Mouse (Mus musculus) midbrain, embryonic 12.5 days (tissue): ENCODE data around the gene Gnaq. TPM values are rescaled to one million over a fixed set of nuclear protein-coding genes. Genes with fewer than 3 reads are reported as not detected.

Source experiments
- ATAC-seq: fragments of 200-750 bp; cut with Nextera tagmentation; 2 replicates; pipeline ENCODE4 v1.8.0; 2017; ENCODE audit warnings: low read depth, moderate TSS enrichment, moderate library complexity; ENCODE audit not compliant: low FRiP score
- H3K27ac ChIP-seq: fragments of 300-500 bp; sonication (generic); replicated peaks from 2 replicates; pipeline ENCODE4 v1.5.1; 2016; ENCODE audit warnings: mild to moderate bottlenecking
- H3K27me3 ChIP-seq: fragments of 300-500 bp; sonication (generic); 2 replicates; pipeline ENCODE4 v1.6.1; 2016; ENCODE audit warnings: mild to moderate bottlenecking
- H3K36me3 ChIP-seq: fragments of 300-500 bp; sonication (generic); 2 replicates; pipeline ENCODE4 v1.6.1; 2016
- H3K4me1 ChIP-seq: fragments of 300-500 bp; sonication (generic); 2 replicates; pipeline ENCODE4 v1.6.1; 2016
- H3K4me2 ChIP-seq: fragments of 300-500 bp; sonication (generic); replicated peaks from 2 replicates; pipeline ENCODE4 v1.6.1; 2016; ENCODE audit warnings: mild to moderate bottlenecking, moderate library complexity
- H3K4me3 ChIP-seq: fragments of 300-500 bp; sonication (generic); 2 replicates; pipeline ENCODE4 v1.5.1; 2016; ENCODE audit warnings: mild to moderate bottlenecking
- H3K9ac ChIP-seq: fragments of 300-500 bp; sonication (generic); replicated peaks from 2 replicates; pipeline ENCODE4 v1.6.1; 2016; ENCODE audit warnings: mild to moderate bottlenecking, moderate library complexity
- H3K9me3 ChIP-seq: fragments of 300-500 bp; sonication (generic); 2 replicates; pipeline ENCODE4 v1.6.1; 2016; ENCODE audit warnings: mild to moderate bottlenecking
- WGBS: fragments of 180-500 bp; shearing (Covaris S2); methylation state at CpG from one replicate; pipeline ENCODE4 v1.1.7; 2016; 5-methylcytosine and 5-hydroxymethylcytosine counted together
- polyA plus RNA-seq: library from polyadenylated mRNA; unstranded; fragments of >200 nt; fragmentation: Nextera tagmentation; extraction: Ambion mirVana; gene quantifications from 2 replicates; pipeline ENCODE4 v1.2.1, GENCODE M21; 2016

Gnaq gene
- polyA plus RNA-seq, 1 experiment from 2014 or later, result 45.8 TPM

GRCm38 (mm10) chr19:16301336-16301735, 168.7 kb downstream of the Gnaq start:
- H3K4me3 ChIP-seq, result no peak overlapping the region
- ATAC-seq, result no peak
- no peak overlapping the region for H3K27ac ChIP-seq
- no peaks in the 10 kb centered on the region for H3K9me3 ChIP-seq
- 80% methylated on average over 7 of the region's 7 CpGs for WGBS
- H3K36me3 ChIP-seq, result no peaks in the 10 kb centered on the region
- H3K4me2 ChIP-seq, result no peak overlapping the region
- H3K9ac ChIP-seq, result no peak overlapping the region
- no peaks in the 10 kb centered on the region for H3K4me1 ChIP-seq
- H3K27me3 ChIP-seq, result no peaks in the 10 kb centered on the region

- Histone ChIP-seq H3K27ac (no peak overlapping the region), H3K9me3 (no peaks in the 10 kb centered on the region), H3K4me3 (no peak overlapping the region), H3K4me1 (peaks cover 5% of the 10 kb centered on the region; the same call in 1 of the 2 replicates), H3K4me2 (no peak overlapping the region), H3K9ac (no peak overlapping the region), H3K27me3 (no peaks in the 10 kb centered on the region), H3K36me3 (no peaks in the 10 kb centered on the region)
- ATAC-seq, result no peak
These were observed 176.4 kb downstream of the Gnaq start for GRCm38 (mm10) chr19:16309031-16309430.

GRCm38 (mm10) chr19:16314295-16314821, 181.7 kb downstream of the Gnaq start:
- H3K4me1 ChIP-seq, result peaks cover 10% of the 10 kb centered on the region
- no peaks in the 10 kb centered on the region for H3K27me3 ChIP-seq
- no peak overlapping the region for H3K4me2 ChIP-seq
- H3K36me3 ChIP-seq, result no peaks in the 10 kb centered on the region
- H3K4me3 ChIP-seq, result no peak overlapping the region
- H3K9me3 ChIP-seq, result no peaks in the 10 kb centered on the region
- H3K9ac ChIP-seq, result no peak overlapping the region
- no peak for ATAC-seq
- WGBS, result 35% methylated on average over 4 of the region's 4 CpGs
- no peak overlapping the region for H3K27ac ChIP-seq

- Histone ChIP-seq H3K4me1 (peaks cover 9% of the 10 kb centered on the region), H3K4me3 (no peak overlapping the region), H3K36me3 (no peaks in the 10 kb centered on the region), H3K9ac (no peak overlapping the region), H3K27ac (no peak overlapping the region), H3K27me3 (no peaks in the 10 kb centered on the region), H3K4me2 (no peak overlapping the region), H3K9me3 (no peaks in the 10 kb centered on the region)
- 91% methylated on average over 4 of the region's 4 CpGs for WGBS
- ATAC-seq, result no peak
These were observed 182.9 kb downstream of the Gnaq start for GRCm38 (mm10) chr19:16315525-16315924.

- Histone ChIP-seq H3K27ac (no peak overlapping the region), H3K9me3 (no peaks in the 10 kb centered on the region), H3K36me3 (no peaks in the 10 kb centered on the region), H3K4me3 (no peak overlapping the region), H3K9ac (no peak overlapping the region), H3K27me3 (no peaks in the 10 kb centered on the region), H3K4me2 (no peak overlapping the region), H3K4me1 (peaks cover 9% of the 10 kb centered on the region)
- no peak for ATAC-seq
- WGBS, result 76% methylated on average over 14 of the region's 14 CpGs
These were observed 185.6 kb downstream of the Gnaq start for GRCm38 (mm10) chr19:16318128-16318811.

- WGBS, result 85% methylated on average over 7 of the region's 7 CpGs
- no peaks in the 10 kb centered on the region for H3K36me3 ChIP-seq
- no peak overlapping the region for H3K4me2 ChIP-seq
- no peaks in the 10 kb centered on the region for H3K9me3 ChIP-seq
- H3K4me3 ChIP-seq, result no peak overlapping the region
- no peak for ATAC-seq
- H3K27ac ChIP-seq, result no peak overlapping the region
- peaks cover 3% of the 10 kb centered on the region; the same call in 1 of the 2 replicates for H3K4me1 ChIP-seq
- H3K9ac ChIP-seq, result no peak overlapping the region
- no peaks in the 10 kb centered on the region for H3K27me3 ChIP-seq
These were observed 187.4 kb downstream of the Gnaq start for GRCm38 (mm10) chr19:16319986-16320385.

- no peaks in the 10 kb centered on the region for H3K9me3 ChIP-seq
- peaks cover 24% of the 10 kb centered on the region for H3K4me1 ChIP-seq
- no peak for ATAC-seq
- no peaks in the 10 kb centered on the region for H3K36me3 ChIP-seq
- no peak overlapping the region for H3K4me2 ChIP-seq
- H3K27ac ChIP-seq, result no peak overlapping the region
- 92% methylated on average over 6 of the region's 6 CpGs for WGBS
- no peak overlapping the region for H3K9ac ChIP-seq
- no peak overlapping the region for H3K4me3 ChIP-seq
- H3K27me3 ChIP-seq, result no peaks in the 10 kb centered on the region
These were observed 190.4 kb downstream of the Gnaq start for GRCm38 (mm10) chr19:16322986-16323385.

- Histone ChIP-seq H3K4me2 (no peak overlapping the region), H3K4me3 (no peak overlapping the region), H3K27ac (no peak overlapping the region), H3K4me1 (peaks cover 28% of the 10 kb centered on the region), H3K9me3 (no peaks in the 10 kb centered on the region), H3K27me3 (no peaks in the 10 kb centered on the region), H3K9ac (no peak overlapping the region), H3K36me3 (no peaks in the 10 kb centered on the region)
- no peak for ATAC-seq
- 93% methylated on average over 3 of the region's 3 CpGs for WGBS
These were observed 191.6 kb downstream of the Gnaq start for GRCm38 (mm10) chr19:16324239-16324638.

- H3K36me3 ChIP-seq, result no peaks in the 10 kb centered on the region
- 60% methylated on average over 8 of the region's 8 CpGs for WGBS
- H3K27ac ChIP-seq, result no peak overlapping the region
- no peaks in the 10 kb centered on the region for H3K27me3 ChIP-seq
- H3K4me1 ChIP-seq, result peaks cover 28% of the 10 kb centered on the region
- H3K9me3 ChIP-seq, result no peaks in the 10 kb centered on the region
- no peak overlapping the region for H3K9ac ChIP-seq
- ATAC-seq, result no peak
- no peak overlapping the region for H3K4me3 ChIP-seq
- H3K4me2 ChIP-seq, result no peak overlapping the region
These were observed 193.3 kb downstream of the Gnaq start for GRCm38 (mm10) chr19:16325911-16326310.

GRCm38 (mm10) chr19:16327401-16328073, 194.9 kb downstream of the Gnaq start:
- 78% methylated on average over 10 of the region's 10 CpGs for WGBS
- Histone ChIP-seq H3K4me3 (no peak overlapping the region), H3K27me3 (no peaks in the 10 kb centered on the region), H3K36me3 (no peaks in the 10 kb centered on the region), H3K9me3 (no peaks in the 10 kb centered on the region), H3K4me2 (no peak overlapping the region), H3K9ac (no peak overlapping the region), H3K27ac (no peak overlapping the region; the same call in 1 of the 2 replicates), H3K4me1 (peaks cover 28% of the 10 kb centered on the region)
- 0 out of 2 replicates have a peak, but pooled peaks have one; percentile 14 for ATAC-seq

- peak overlapping the region; percentile 11; the same call in 1 of the 2 replicates for H3K27ac ChIP-seq
- no peaks in the 10 kb centered on the region for H3K27me3 ChIP-seq
- 32% methylated on average over 7 of the region's 7 CpGs for WGBS
- no peak overlapping the region for H3K4me2 ChIP-seq
- ATAC-seq, result peak; percentile 83
- no peak overlapping the region for H3K9ac ChIP-seq
- no peak overlapping the region for H3K4me3 ChIP-seq
- no peaks in the 10 kb centered on the region for H3K9me3 ChIP-seq
- peaks cover 28% of the 10 kb centered on the region for H3K4me1 ChIP-seq
- H3K36me3 ChIP-seq, result 0 out of 2 replicates have a peak, but pooled peaks cover under 1% of the 10 kb centered on the region
These were observed 195.6 kb downstream of the Gnaq start for GRCm38 (mm10) chr19:16328074-16328850.

GRCm38 (mm10) chr19:16329056-16329455, 196.4 kb downstream of the Gnaq start:
- peaks cover 28% of the 10 kb centered on the region for H3K4me1 ChIP-seq
- H3K9ac ChIP-seq, result no peak overlapping the region
- no peak overlapping the region for H3K27ac ChIP-seq
- H3K9me3 ChIP-seq, result no peaks in the 10 kb centered on the region
- no peaks in the 10 kb centered on the region for H3K27me3 ChIP-seq
- H3K4me2 ChIP-seq, result no peak overlapping the region
- no peak overlapping the region for H3K4me3 ChIP-seq
- ATAC-seq, result no peak
- H3K36me3 ChIP-seq, result 0 out of 2 replicates have a peak, but pooled peaks cover 8% of the 10 kb centered on the region
